Mouse (Mus musculus): ENCODE results near the gene Ccdc50.

DNA sequence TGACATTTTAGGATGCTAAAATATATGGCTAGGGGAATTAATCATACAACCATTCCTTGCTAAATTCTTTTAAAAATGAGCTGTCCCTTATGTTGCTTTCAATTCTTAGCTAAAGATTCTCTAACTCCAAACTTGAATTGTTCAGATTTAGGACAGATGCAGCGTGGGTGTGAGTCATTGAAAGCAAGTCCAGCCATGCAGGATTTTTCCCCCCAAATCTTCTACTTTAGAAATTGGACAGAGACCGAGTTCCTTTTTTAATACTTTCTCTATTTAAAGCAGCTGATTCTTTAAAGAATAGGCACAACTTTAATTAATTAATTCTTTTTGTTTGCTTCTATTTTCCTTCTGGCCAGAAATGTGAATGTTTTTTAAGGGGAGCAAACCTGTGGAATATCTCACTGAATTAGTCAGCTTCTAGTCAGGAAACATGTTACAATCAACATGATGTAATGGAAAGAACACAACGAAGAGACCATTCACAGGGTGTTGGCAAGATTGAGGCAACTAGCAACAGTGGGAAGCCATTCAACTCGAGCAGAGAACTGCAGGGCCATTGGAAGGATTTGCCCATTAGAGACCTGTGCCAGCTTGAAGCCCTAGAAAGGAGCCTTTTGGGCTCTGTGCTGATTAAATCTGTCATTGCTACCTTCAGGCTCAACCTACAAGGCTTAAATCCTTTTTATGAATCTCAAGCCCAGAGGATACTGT lies 3.6 kb upstream of the Ccdc50 start:
- TF ChIP-seq POLR2A (IDR thresholded peaks at IDR 0.05; ENCODE audit: insufficient read depth, low read depth, low read length) = no peak
- no peak for TF ChIP-seq CTCF (IDR thresholded peaks at IDR 0.05)
- TF ChIP-seq EP300 (IDR thresholded peaks at IDR 0.05; ENCODE audit: insufficient read depth, low read depth, low read length) = no peak

Measured in heart, adult 2 months (tissue).